Mouse (Mus musculus): ENCODE measurements at regions not wholly inside any gene's neighbourhood (a gene's known extent, or its start where the extent isn't known, plus 50 kb on each side); places are given as distances from the start of the nearest gene placed in this dataset.

DNA sequence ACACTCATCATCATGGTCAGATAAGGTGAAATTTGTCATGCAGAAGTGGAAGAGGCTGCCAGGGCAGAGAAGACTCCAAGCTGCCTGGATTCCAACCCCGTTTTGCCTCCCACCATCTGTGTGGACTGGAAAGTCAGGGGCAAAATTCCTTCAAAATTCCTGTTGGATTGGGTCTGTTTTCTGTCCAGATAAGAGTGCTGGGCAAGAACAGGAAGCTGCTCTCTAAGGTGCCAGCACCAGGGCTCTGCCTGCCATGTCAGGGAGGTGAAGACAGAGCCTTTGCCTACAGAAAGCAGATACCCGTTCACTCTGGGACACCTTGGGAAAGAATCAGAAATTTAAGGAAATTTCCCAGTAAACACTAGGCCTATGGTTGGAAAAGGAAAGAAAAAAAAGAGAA, 112.5 kb upstream of the Sash1 start:
- no peaks in the 10 kb centered on the region for H3K79me2 ChIP-seq (ENCODE audit: control insufficient read depth, insufficient read depth)
- no peaks in the 10 kb centered on the region for H3K36me3 ChIP-seq (ENCODE audit: control insufficient read depth, insufficient read depth)
- no peaks in the 10 kb centered on the region for H3K27me3 ChIP-seq (ENCODE audit: control insufficient read depth, insufficient read depth, insufficient read length)
- H3K4me3 ChIP-seq = no peak overlapping the region
- H3K4me2 ChIP-seq (ENCODE audit: low read depth) = no peak overlapping the region
- no peak overlapping the region for H3ac ChIP-seq (ENCODE audit: control insufficient read depth, insufficient read length)
- TF ChIP-seq MYOD1 (IDR thresholded peaks at IDR 0.05; ENCODE audit: control insufficient read depth in 1 of 3, insufficient read length in 2 of 3, low read depth in 2 of 3) = no peak
- no peak for TF ChIP-seq REST (IDR thresholded peaks at IDR 0.05; ENCODE audit: insufficient read depth, insufficient read length)
- TF ChIP-seq POLR2AphosphoS2 (IDR thresholded peaks at IDR 0.05; ENCODE audit: insufficient read length, low read depth) = no peak
- no peak for TF ChIP-seq TCF12 (IDR thresholded peaks at IDR 0.05; ENCODE audit: insufficient read depth, poor library complexity, severe bottlenecking)
- TF ChIP-seq MYOG (IDR thresholded peaks at IDR 0.05; ENCODE audit: control insufficient read depth in 1 of 3, insufficient read depth in 1 of 3, insufficient read length in 2 of 3, low read depth in 2 of 3) = no peak
- TF ChIP-seq USF1 (IDR thresholded peaks at IDR 0.05; ENCODE audit: low read depth) = no peak
- TF ChIP-seq E2F4 (IDR thresholded peaks at IDR 0.05; ENCODE audit: insufficient read depth) = no peak
- TF ChIP-seq POLR2A (IDR thresholded peaks at IDR 0.05; ENCODE audit: insufficient read length, low read depth) = no peak
- TF ChIP-seq TCF3 (IDR thresholded peaks at IDR 0.05; ENCODE audit: insufficient read length, low read depth) = no peak
- TF ChIP-seq MAX (IDR thresholded peaks at IDR 0.05; ENCODE audit: low read depth) = no peak

DNA sequence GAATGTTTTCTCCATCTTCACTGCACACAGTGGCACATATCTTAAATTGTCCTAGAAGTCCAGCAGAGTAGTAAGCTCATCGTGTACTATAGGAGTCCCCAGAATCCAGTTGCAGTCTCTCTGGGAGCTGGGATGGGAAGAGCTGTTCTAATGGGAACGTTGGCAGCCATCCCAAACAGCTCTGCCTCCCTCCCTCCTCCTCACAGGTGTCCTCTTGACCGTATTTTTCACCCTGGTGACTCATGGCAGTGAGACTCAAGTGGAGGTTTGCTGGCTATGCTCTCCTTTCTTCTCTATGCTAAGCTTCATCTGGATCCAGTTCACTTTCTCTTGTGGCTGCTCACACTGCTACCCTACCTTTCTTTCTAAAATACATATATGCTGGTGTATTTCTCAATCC, 109.2 kb upstream of the Sash1 start:
- no peak for TF ChIP-seq TCF12 (IDR thresholded peaks at IDR 0.05; ENCODE audit: insufficient read depth, poor library complexity, severe bottlenecking)
- no peak for TF ChIP-seq REST (IDR thresholded peaks at IDR 0.05; ENCODE audit: insufficient read depth, insufficient read length)
- TF ChIP-seq USF1 (IDR thresholded peaks at IDR 0.05; ENCODE audit: low read depth) = no peak
- no peak for TF ChIP-seq POLR2A (IDR thresholded peaks at IDR 0.05; ENCODE audit: insufficient read length, low read depth)
- Histone ChIP-seq H3K4me3 (no peak overlapping the region), H3K27me3 (ENCODE audit: control insufficient read depth, insufficient read depth, insufficient read length) (no peaks in the 10 kb centered on the region), H3ac (ENCODE audit: control insufficient read depth, insufficient read length) (no peak overlapping the region), H3K4me2 (ENCODE audit: low read depth) (no peak overlapping the region), H3K36me3 (ENCODE audit: control insufficient read depth, insufficient read depth) (no peaks in the 10 kb centered on the region), H3K79me2 (ENCODE audit: control insufficient read depth, insufficient read depth) (no peaks in the 10 kb centered on the region)

DNA sequence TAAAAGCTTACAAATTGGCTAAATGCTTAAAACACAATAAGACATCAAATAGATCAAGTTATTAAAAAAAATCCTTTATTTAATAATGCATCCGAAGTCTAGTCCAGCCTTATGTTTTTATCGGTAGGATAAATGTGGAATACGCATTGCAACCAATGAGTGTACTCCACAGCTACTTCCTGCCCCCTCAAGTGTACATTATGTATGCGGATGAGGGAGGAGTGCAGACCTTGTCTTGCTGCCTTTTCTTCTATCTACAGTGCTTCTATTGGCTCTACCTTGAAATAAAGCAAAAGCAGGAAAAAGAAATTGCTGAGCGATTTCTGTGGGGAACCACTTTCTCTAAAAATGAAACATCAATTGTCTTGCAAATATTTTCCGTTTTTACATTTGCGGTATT, 100.5 kb upstream of the Sash1 start:
- no peak overlapping the region for H3K4me3 ChIP-seq
- H3K27me3 ChIP-seq (ENCODE audit: control insufficient read depth, insufficient read depth, insufficient read length) = no peaks in the 10 kb centered on the region
- H3K4me2 ChIP-seq (ENCODE audit: low read depth) = no peak overlapping the region
- no peaks in the 10 kb centered on the region for H3K36me3 ChIP-seq (ENCODE audit: control insufficient read depth, insufficient read depth)
- H3K79me2 ChIP-seq (ENCODE audit: control insufficient read depth, insufficient read depth) = no peaks in the 10 kb centered on the region
- TF ChIP-seq USF1 (IDR thresholded peaks at IDR 0.05; ENCODE audit: low read depth) = no peak
- TF ChIP-seq MYOG (IDR thresholded peaks at IDR 0.05; ENCODE audit: control insufficient read depth in 1 of 3, insufficient read depth in 1 of 3, insufficient read length in 2 of 3, low read depth in 2 of 3) = no peak
- no peak for TF ChIP-seq REST (IDR thresholded peaks at IDR 0.05; ENCODE audit: insufficient read depth, insufficient read length)
- no peak for TF ChIP-seq MAX (IDR thresholded peaks at IDR 0.05; ENCODE audit: low read depth)
- no peak for TF ChIP-seq MYOD1 (IDR thresholded peaks at IDR 0.05; ENCODE audit: control insufficient read depth in 1 of 3, insufficient read length in 2 of 3, low read depth in 2 of 3)
- TF ChIP-seq POLR2A (IDR thresholded peaks at IDR 0.05; ENCODE audit: insufficient read length, low read depth) = no peak
- no peak for TF ChIP-seq SRF (IDR thresholded peaks at IDR 0.05; ENCODE audit: control insufficient read depth, insufficient read length, low read depth)
- no peak for TF ChIP-seq E2F4 (IDR thresholded peaks at IDR 0.05; ENCODE audit: insufficient read depth)
- no peak for TF ChIP-seq TCF12 (IDR thresholded peaks at IDR 0.05; ENCODE audit: insufficient read depth, poor library complexity, severe bottlenecking)
- TF ChIP-seq POLR2AphosphoS2 (IDR thresholded peaks at IDR 0.05; ENCODE audit: insufficient read length, low read depth) = no peak
- TF ChIP-seq CEBPB (IDR thresholded peaks at IDR 0.05; ENCODE audit: insufficient read depth, poor library complexity, severe bottlenecking) = no peak
- TF ChIP-seq TCF3 (IDR thresholded peaks at IDR 0.05; ENCODE audit: insufficient read length, low read depth) = no peak
- H3ac ChIP-seq (ENCODE audit: control insufficient read depth, insufficient read length) = no peak overlapping the region

- H3K4me2 ChIP-seq (ENCODE audit: low read depth) = no peak overlapping the region
- no peak overlapping the region for H3ac ChIP-seq (ENCODE audit: control insufficient read depth, insufficient read length)
- H3K4me3 ChIP-seq = no peak overlapping the region
- H3K79me2 ChIP-seq (ENCODE audit: control insufficient read depth, insufficient read depth) = no peaks in the 10 kb centered on the region
- TF ChIP-seq MYOD1 (IDR thresholded peaks at IDR 0.05; ENCODE audit: control insufficient read depth in 1 of 3, insufficient read length in 2 of 3, low read depth in 2 of 3) (no peak), POLR2A (IDR thresholded peaks at IDR 0.05; ENCODE audit: insufficient read length, low read depth) (no peak), REST (IDR thresholded peaks at IDR 0.05; ENCODE audit: insufficient read depth, insufficient read length) (no peak), TCF3 (IDR thresholded peaks at IDR 0.05; ENCODE audit: insufficient read length, low read depth) (no peak), POLR2AphosphoS2 (IDR thresholded peaks at IDR 0.05; ENCODE audit: insufficient read length, low read depth) (no peak), CEBPB (IDR thresholded peaks at IDR 0.05; ENCODE audit: insufficient read depth, poor library complexity, severe bottlenecking) (no peak), SRF (IDR thresholded peaks at IDR 0.05; ENCODE audit: control insufficient read depth, insufficient read length, low read depth) (no peak), USF1 (IDR thresholded peaks at IDR 0.05; ENCODE audit: low read depth) (no peak), MYOG (IDR thresholded peaks at IDR 0.05; ENCODE audit: control insufficient read depth in 1 of 3, insufficient read depth in 1 of 3, insufficient read length in 2 of 3, low read depth in 2 of 3) (no peak), TCF12 (IDR thresholded peaks at IDR 0.05; ENCODE audit: insufficient read depth, poor library complexity, severe bottlenecking) (no peak), MAX (IDR thresholded peaks at IDR 0.05; ENCODE audit: low read depth) (no peak), E2F4 (IDR thresholded peaks at IDR 0.05; ENCODE audit: insufficient read depth) (no peak)
- H3K27me3 ChIP-seq (ENCODE audit: control insufficient read depth, insufficient read depth, insufficient read length) = no peaks in the 10 kb centered on the region
- no peaks in the 10 kb centered on the region for H3K36me3 ChIP-seq (ENCODE audit: control insufficient read depth, insufficient read depth)
These were observed 97.5 kb upstream of the Sash1 start for GRCm38 (mm10) chr10:8983347-8983746.

GRCm38 (mm10) chr10:8980568-8980967, 94.7 kb upstream of the Sash1 start:
- Histone ChIP-seq H3K27me3 (ENCODE audit: control insufficient read depth, insufficient read depth, insufficient read length) (no peaks in the 10 kb centered on the region), H3K4me2 (ENCODE audit: low read depth) (no peak overlapping the region), H3K79me2 (ENCODE audit: control insufficient read depth, insufficient read depth) (no peaks in the 10 kb centered on the region), H3K4me3 (no peak overlapping the region), H3K36me3 (ENCODE audit: control insufficient read depth, insufficient read depth) (no peaks in the 10 kb centered on the region), H3ac (ENCODE audit: control insufficient read depth, insufficient read length) (no peak overlapping the region)
- TF ChIP-seq CEBPB (IDR thresholded peaks at IDR 0.05; ENCODE audit: insufficient read depth, poor library complexity, severe bottlenecking) (no peak), MYOG (IDR thresholded peaks at IDR 0.05; ENCODE audit: control insufficient read depth in 1 of 3, insufficient read depth in 1 of 3, insufficient read length in 2 of 3, low read depth in 2 of 3) (no peak), MAX (IDR thresholded peaks at IDR 0.05; ENCODE audit: low read depth) (no peak), MYOD1 (IDR thresholded peaks at IDR 0.05; ENCODE audit: control insufficient read depth in 1 of 3, insufficient read length in 2 of 3, low read depth in 2 of 3) (no peak), POLR2A (IDR thresholded peaks at IDR 0.05; ENCODE audit: insufficient read length, low read depth) (no peak), TCF3 (IDR thresholded peaks at IDR 0.05; ENCODE audit: insufficient read length, low read depth) (no peak), POLR2AphosphoS2 (IDR thresholded peaks at IDR 0.05; ENCODE audit: insufficient read length, low read depth) (no peak), TCF12 (IDR thresholded peaks at IDR 0.05; ENCODE audit: insufficient read depth, poor library complexity, severe bottlenecking) (no peak), REST (IDR thresholded peaks at IDR 0.05; ENCODE audit: insufficient read depth, insufficient read length) (no peak), USF1 (IDR thresholded peaks at IDR 0.05; ENCODE audit: low read depth) (no peak), E2F4 (IDR thresholded peaks at IDR 0.05; ENCODE audit: insufficient read depth) (no peak), SRF (IDR thresholded peaks at IDR 0.05; ENCODE audit: control insufficient read depth, insufficient read length, low read depth) (no peak)
